Mouse (Mus musculus) adrenal gland, adult 2 months (tissue): Measurements from ENCODE around the gene Wdr62. TPM values are rescaled to one million over a fixed set of nuclear protein-coding genes. Genes with fewer than 3 reads are reported as not detected.

Experiments used
- DNase-seq: peaks from one replicate; pipeline ENCODE4 v3.0.0; 2021
- long read RNA-seq: library from polyadenylated mRNA; stranded (forward); transcript quantifications from one replicate; pipeline ENCODE4 v2.0.0, GENCODE M21; 2021
- polyA plus RNA-seq: library from polyadenylated mRNA; depleted of rRNA; stranded (reverse); fragments of >200 nt; gene quantifications from 2 replicates; pipeline ENCODE4 v1.2.3, GENCODE M21; 2012; rRNA removed
- total RNA-seq, 2 experiments: library from RNA; stranded (reverse); gene quantifications; 2 replicates each; pipeline ENCODE4 v1.2.3; 2021

Wdr62 gene
- 1 to 10 TPM; 4.8 to 6.1 TPM for total RNA-seq
- polyA plus RNA-seq = 16.3 and 17.6 TPM in 2 replicates
- long read RNA-seq, partial matches to known transcripts = 0 of 5 reads
- long read RNA-seq, other reads (novel, unspliced or antisense) = 5 of 5 reads

- peak; percentile 95 for DNase-seq
Measured at GRCm38 (mm10) chr7:30279951-30280669, at the start of gene Wdr62, which contains the start of gene Thap8. TSS of gene Wdr62 (minus strand) at chr7:30280419. TSS of gene Thap8 (plus strand) at chr7:30280094.

DNA sequence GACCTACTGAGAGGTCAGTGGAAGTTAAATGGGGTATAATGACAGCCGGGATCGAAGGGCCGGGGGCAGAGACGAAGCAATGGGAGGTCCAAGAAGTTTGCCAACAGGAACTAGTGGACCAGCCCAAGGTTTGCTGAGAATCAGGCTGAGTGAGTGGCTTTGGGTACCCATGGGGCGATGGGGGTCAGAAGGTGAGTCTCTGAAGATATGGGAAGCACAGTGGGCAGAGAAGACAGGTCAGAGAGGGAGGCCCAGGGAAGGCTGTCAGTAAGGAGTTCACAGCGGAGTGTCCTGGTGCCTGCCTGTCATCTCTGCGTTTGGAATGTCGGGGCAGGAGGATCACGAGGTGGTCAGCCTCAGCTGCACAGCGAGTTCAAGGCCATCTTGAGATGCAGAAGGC lies 48.2 kb upstream of the Wdr62 start:
- no peak for DNase-seq

GRCm38 (mm10) chr7:30327140-30327539 lies 46.9 kb upstream of the Wdr62 start:
- DNase-seq = no peak

- DNase-seq = no peak
Measured at GRCm38 (mm10) chr7:30326427-30326826, 46.2 kb upstream of the Wdr62 start.

- DNase-seq = peak; percentile 27
Measured at GRCm38 (mm10) chr7:30325364-30325763, 45.1 kb upstream of the Wdr62 start.

GRCm38 (mm10) chr7:30324300-30324944 lies 44.2 kb upstream of the Wdr62 start:
- DNase-seq = no peak

GRCm38 (mm10) chr7:30323795-30324194 lies 43.6 kb upstream of the Wdr62 start, which contains the start of gene Sdhaf1:
TSS of gene Sdhaf1 (minus strand) at chr7:30323895.
- no peak for DNase-seq

DNA sequence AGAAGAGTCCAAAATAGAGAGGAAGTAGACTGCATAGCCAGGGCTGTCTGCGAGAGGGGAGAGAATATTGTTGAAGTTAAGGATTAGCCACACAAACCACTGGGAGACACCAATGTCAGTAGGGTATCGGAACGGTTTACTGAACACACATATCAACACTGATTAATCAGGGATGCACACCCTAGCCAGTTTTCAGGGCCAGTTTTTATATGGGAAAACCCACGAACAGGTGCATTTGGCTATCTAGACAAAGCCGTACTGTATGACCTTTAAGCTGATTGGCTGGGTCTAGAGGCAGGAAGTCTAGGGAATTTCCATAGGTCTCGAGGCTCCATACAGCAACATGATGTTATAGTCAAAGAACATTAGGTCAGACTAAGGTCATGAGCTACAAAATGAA lies 42.6 kb upstream of the Wdr62 start:
- DNase-seq = no peak

DNA sequence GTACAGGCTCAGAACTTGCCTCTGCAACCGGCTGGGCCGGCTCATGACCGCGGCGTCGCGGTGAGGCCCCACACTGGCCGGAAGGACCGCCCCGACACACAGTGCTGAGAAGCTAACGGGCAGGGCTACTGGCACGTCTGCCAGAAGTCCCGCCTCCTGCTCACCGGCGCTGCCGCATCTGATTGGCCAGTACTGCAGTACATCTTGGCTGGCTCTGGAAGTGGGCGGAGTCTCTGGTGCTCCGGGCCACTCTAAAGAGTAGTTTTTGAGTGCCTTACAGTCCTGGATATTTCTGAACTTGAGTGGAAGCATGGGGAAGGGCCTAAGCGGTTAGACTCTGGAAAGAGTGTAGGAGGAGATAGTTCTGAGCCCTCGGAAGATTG lies 42.1 kb upstream of the Wdr62 start:
- DNase-seq = peak; percentile 98

GRCm38 (mm10) chr7:30321539-30322284 lies 41.5 kb upstream of the Wdr62 start, which contains the start of gene E130208F15Rik:
TSS of gene E130208F15Rik (plus strand) at chr7:30321740.
- DNase-seq = peak; percentile 86

- DNase-seq = no peak
Measured at GRCm38 (mm10) chr7:30320946-30321345, 40.7 kb upstream of the Wdr62 start.

- DNase-seq = no peak
Measured at GRCm38 (mm10) chr7:30318142-30318541, 37.9 kb upstream of the Wdr62 start.

GRCm38 (mm10) chr7:30315559-30316529 lies 35.6 kb upstream of the Wdr62 start:
- peak; percentile 54 for DNase-seq

DNA sequence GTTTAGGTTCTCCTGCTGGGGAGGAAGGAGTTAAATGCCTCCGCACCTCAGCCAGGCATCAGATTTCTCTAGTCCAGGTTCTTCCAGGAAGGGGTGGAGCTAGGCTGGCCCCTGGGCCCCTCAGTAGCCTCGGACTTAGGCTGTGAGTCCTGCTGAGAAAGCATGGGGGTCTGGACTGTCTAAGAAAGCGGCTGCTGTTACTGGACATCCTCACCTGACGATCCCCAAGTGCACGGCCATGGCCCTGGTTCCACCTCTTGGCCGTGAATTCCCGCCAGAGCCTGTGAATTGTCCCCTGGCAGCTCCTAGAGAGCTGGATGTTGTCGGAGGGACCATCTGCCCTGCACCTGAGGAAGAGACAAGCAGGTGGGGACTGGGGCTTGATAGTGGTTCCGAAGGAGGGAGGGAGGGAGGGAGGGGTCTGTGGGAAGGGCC lies 34.5 kb upstream of the Wdr62 start, which contains the start of gene Syne4:
Gene Syne4 (plus strand): TSS at position 87 of the 435 bp plus-strand sequence.
- no peak for DNase-seq

GRCm38 (mm10) chr7:30313666-30314320 lies 33.6 kb upstream of the Wdr62 start:
- no peak for DNase-seq

DNA sequence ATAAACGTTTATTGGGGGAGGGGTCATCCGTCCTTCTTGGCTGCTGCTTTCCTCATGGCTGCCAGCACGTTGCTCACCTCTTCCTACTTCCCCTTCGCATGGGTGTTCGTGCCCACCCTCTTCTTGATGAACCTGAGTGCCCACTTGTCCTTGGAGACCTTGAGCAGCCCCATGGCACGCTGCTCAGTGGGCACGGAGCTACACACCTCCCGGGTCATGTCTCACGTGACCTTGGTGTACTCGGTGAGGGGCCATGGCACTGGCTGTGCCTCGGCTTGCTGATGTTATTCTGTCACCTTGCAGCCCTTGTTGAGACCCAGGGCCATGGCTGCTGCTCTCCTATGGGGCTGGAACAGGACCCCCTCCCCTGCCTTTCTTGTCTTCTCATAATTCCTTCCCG lies 29.9 kb upstream of the Wdr62 start:
- no peak for DNase-seq

DNA sequence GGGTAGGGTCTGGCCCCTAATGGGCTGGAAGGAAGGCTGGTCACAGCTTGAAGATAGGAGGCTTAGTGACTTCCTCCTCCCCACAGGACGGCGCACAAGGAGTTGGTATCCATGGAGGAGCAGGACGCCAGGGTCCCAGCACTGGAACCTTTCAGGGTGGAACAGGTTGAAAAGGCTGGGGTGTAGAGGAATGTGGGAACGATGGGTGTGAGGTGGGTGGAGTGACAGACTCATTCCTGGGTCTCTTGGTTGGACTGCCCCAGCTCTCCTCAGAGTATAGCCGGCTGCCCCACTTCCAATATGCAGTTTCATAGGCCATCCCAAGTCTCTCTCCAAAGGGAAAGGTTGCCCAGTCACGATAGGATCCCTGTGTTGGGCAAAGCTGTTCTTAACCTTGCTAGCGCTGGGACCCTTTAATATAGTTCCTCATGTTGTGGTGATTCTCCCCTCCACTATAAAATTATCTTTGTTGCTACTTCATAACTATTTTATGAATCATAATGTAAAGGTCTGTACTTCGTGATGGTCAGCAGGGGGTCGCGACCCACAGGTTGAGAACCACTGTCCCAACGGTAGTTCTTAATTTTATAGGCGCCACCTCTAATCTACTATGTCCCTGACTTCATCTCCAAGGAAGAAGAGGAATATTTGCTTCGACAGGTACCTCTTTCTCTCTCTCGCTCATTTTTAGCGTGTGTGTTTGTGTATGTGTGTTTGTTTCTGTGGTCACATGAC lies 29.3 kb upstream of the Wdr62 start:
- DNase-seq = no peak

GRCm38 (mm10) chr7:30308076-30309005 lies 28.1 kb upstream of the Wdr62 start, which contains the start of gene Alkbh6:
TSS of gene Alkbh6 (plus strand) at chr7:30308717.
- peak; percentile 96 for DNase-seq
